Mouse (Mus musculus) heart, adult 9 months (tissue): ENCODE data around the gene 1600015I10Rik.
"Not testable (repeated sequence)": the region's sequence is repeated elsewhere in the genome, so short reads cannot be mapped to it uniquely, and the experiment has no call there.

Experiments used
- DNase-seq, 2 experiments: peaks; one replicate each; pipeline ENCODE4 v3.0.0; 2022; ENCODE audit warnings: low spot score in 2 of 2

The 1600015I10Rik gene

DNA sequence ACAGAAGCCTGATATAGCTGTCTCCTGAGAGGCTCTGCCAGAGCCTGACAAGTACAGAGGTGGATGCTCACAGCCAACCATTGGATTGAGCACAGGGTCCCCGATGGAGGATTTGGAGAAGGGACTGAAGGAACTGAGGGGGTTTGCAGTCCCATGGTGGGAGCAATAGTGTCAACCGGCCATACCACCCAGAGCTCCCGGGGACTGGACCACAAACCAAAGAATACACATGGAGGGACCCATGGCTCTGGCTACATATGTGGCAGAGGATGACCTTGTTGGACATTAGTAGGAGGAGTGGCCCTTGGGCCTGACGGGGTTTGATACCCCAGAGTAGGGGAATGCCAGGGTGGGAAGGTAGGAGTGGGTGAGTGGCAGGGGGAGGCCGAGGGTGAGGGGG lies 37.0 kb downstream of the 1600015I10Rik start:
- DNase-seq: not testable (repeated sequence)

DNA sequence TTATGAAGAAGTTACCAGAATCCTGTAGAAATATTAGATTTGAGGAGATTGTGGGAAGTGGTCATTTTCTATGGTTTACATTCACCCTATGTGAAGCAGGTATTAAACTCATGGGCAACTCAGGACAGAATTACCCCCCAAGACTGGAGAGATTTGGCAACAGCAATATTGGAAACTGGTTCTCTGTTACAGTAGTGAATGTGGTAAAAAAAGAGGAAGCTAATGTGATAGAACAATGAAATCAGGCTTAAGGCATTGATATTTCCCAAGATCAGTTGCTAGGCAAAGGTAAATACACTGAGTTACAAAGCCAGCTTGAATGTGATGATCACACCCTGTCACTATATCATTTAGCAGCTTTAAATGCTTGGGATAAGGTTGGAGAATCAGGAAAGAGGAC lies 38.2 kb downstream of the 1600015I10Rik start:
- DNase-seq: no peak

DNA sequence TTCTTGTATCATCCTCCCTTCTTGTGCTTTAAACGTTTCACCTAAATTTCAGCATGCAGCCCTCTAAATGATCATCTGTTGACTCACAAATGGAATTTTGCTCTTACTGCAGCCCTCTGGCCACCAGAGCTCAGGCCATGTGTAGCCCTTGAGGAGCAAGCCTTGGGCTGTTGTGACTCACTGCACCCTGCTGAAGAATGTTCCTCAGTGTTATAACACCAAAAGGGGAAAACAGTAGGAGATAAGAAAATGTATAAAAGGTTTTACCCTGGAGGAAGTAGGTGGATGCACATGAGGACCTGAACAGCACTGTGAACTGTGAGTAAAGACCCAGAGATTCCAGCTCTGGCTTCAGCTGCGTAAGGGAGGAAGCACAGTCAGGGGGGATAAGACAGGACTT lies 45.0 kb downstream of the 1600015I10Rik start, which contains the start of gene Doxl2:
TSS of gene Doxl2 (plus strand) at position 301 of the 400 bp plus-strand sequence.
- no peak for DNase-seq

DNA sequence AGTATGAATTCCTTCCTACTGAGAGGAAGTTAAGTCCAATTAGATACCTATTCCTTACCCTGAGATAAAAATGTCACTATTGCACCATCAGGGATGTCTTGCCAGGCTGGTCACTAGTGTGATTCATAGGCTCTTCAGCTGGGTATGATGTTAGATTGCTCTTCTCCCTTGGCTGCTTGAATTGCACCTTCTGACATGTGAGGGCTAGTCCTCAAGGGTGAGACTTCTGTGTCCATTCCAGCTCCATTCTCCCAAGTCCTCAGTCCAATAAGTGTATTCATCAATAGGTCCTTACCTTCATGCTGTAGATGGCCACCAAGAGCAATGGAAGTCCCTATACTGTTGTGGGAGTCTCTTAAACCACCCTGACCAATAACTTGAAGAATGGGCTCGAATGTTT lies 49.9 kb downstream of the 1600015I10Rik start:
- DNase-seq: no peak

DNA sequence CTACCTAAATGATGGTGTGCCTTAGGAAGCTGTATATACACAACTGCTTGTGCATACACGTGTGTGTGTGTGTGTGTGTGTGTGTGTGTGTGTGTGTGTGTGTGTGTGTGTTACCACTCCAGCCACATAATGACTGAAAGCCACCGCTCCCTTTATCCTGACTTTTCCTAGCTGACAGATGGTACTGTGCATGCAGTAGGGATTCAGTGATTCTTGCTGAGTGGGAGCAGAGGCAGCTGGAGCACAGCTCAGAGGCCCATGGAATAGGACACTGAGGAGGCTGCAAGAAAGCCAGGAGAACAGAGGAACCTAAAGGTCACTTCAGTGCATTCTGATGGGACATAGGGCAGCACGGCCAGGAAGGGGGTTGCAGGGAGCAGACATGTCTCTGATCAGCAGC lies 52.6 kb downstream of the 1600015I10Rik start:
- no peak for DNase-seq
